Mouse (Mus musculus) lung, embryonic 16.5 days (tissue): ENCODE measurements at regions not wholly inside any gene's neighbourhood (a gene's known extent, or its start where the extent isn't known, plus 50 kb on each side); places are given as distances from the start of the nearest gene placed in this dataset.
A peak's percentile ranks its signal among the peaks of the same experiment; 100 is the strongest.

Experiments
- ATAC-seq: fragments of 200-750 bp; cut with Nextera tagmentation; 2 replicates; pipeline ENCODE4 v1.8.0; 2017; ENCODE audit warnings: low read depth, mild to moderate bottlenecking, moderate library complexity
- H3K27ac ChIP-seq: fragments of 300-500 bp; sonication (generic); 2 replicates; pipeline ENCODE4 v1.5.1; 2014; ENCODE audit warnings: mild to moderate bottlenecking, control low read depth, low read length
- H3K27me3 ChIP-seq: fragments of 300-500 bp; sonication (generic); 2 replicates; pipeline ENCODE4 v1.6.1; 2014; ENCODE audit warnings: low read depth, low read length, mixed read lengths; ENCODE audit not compliant: control insufficient read depth, insufficient read depth
- H3K36me3 ChIP-seq: fragments of 300-500 bp; sonication (generic); 2 replicates; pipeline ENCODE4 v1.6.1; 2014; ENCODE audit warnings: low read length; ENCODE audit not compliant: control insufficient read depth, insufficient read depth
- H3K4me1 ChIP-seq: fragments of 300-500 bp; sonication (generic); replicated peaks from 2 replicates; pipeline ENCODE4 v1.6.1; 2014; ENCODE audit warnings: low read length, mixed read lengths; ENCODE audit not compliant: control insufficient read depth, insufficient read depth
- H3K4me2 ChIP-seq: fragments of 300-500 bp; sonication (generic); 2 replicates; pipeline ENCODE4 v1.6.1; 2014; ENCODE audit warnings: low read depth, low read length, control low read depth
- H3K4me3 ChIP-seq: fragments of 300-500 bp; sonication (generic); 2 replicates; pipeline ENCODE4 v1.5.1; 2014; ENCODE audit warnings: mild to moderate bottlenecking, low read length, control low read depth
- H3K9ac ChIP-seq: fragments of 300-500 bp; sonication (generic); 2 replicates; pipeline ENCODE4 v1.6.1; 2014; ENCODE audit warnings: low read length, control low read depth
- H3K9me3 ChIP-seq: fragments of 300-500 bp; sonication (generic); 2 replicates; pipeline ENCODE4 v1.6.1; 2016; ENCODE audit warnings: low read length; ENCODE audit not compliant: control insufficient read depth
- WGBS: fragments of 180-500 bp; shearing (Covaris S2); extraction: QIAGEN DNeasy Blood & Tissue Kit; methylation state at CpG from one replicate; pipeline ENCODE4 v1.1.7; 2014; 5-methylcytosine and 5-hydroxymethylcytosine counted together

- Histone ChIP-seq H3K9me3 (no peaks in the 10 kb centered on the region), H3K4me3 (no peak overlapping the region), H3K9ac (no peak overlapping the region), H3K4me2 (no peak overlapping the region), H3K36me3 (no peaks in the 10 kb centered on the region), H3K27me3 (no peaks in the 10 kb centered on the region), H3K27ac (peak overlapping the region; percentile 76), H3K4me1 (no peaks in the 10 kb centered on the region; the same call in none of the 2 replicates)
- 47% methylated on average over 3 of the region's 3 CpGs for WGBS
- ATAC-seq: peak; percentile 92
Observed at GRCm38 (mm10) chr4:105996893-105997630, 207.4 kb downstream of the Gm12728 start.

GRCm38 (mm10) chr4:106002516-106002915 is 212.8 kb downstream of the Gm12728 start:
- no peak for ATAC-seq
- H3K4me1 ChIP-seq: no peaks in the 10 kb centered on the region; the same call in 1 of the 2 replicates
- 73% methylated on average over 3 of the region's 3 CpGs for WGBS

GRCm38 (mm10) chr4:106005936-106006335 is 216.3 kb downstream of the Gm12728 start:
- Histone ChIP-seq H3K36me3 (no peaks in the 10 kb centered on the region), H3K9me3 (no peaks in the 10 kb centered on the region), H3K4me3 (no peak overlapping the region), H3K27me3 (no peaks in the 10 kb centered on the region), H3K4me2 (no peak overlapping the region), H3K9ac (no peak overlapping the region), H3K27ac (no peak overlapping the region), H3K4me1 (no peaks in the 10 kb centered on the region)
- no peak for ATAC-seq
- WGBS: 55% methylated on average over 5 of the region's 5 CpGs

More at GRCm38 (mm10) chr4:106002516-106002915, 212.8 kb downstream of the Gm12728 start:
- H3K9ac ChIP-seq: no peak overlapping the region
- H3K4me3 ChIP-seq: no peak overlapping the region
- H3K27ac ChIP-seq: no peak overlapping the region
- no peak overlapping the region for H3K4me2 ChIP-seq
- H3K27me3 ChIP-seq: no peaks in the 10 kb centered on the region
- H3K36me3 ChIP-seq: no peaks in the 10 kb centered on the region
- no peaks in the 10 kb centered on the region for H3K9me3 ChIP-seq

GRCm38 (mm10) chr4:106007334-106008190 is 217.9 kb downstream of the Gm12728 start:
- Histone ChIP-seq H3K9ac (no peak overlapping the region), H3K4me3 (no peak overlapping the region), H3K36me3 (no peaks in the 10 kb centered on the region), H3K9me3 (no peaks in the 10 kb centered on the region), H3K27ac (no peak overlapping the region), H3K4me2 (no peak overlapping the region), H3K27me3 (no peaks in the 10 kb centered on the region), H3K4me1 (no peaks in the 10 kb centered on the region)
- ATAC-seq: 0 out of 2 replicates have a peak, but pooled peaks have one; percentile 38
- 57% methylated on average over 8 of the region's 8 CpGs for WGBS

- WGBS: 72% methylated on average over 6 of the region's 6 CpGs
- no peak for ATAC-seq
- Histone ChIP-seq H3K27ac (no peak overlapping the region), H3K36me3 (no peaks in the 10 kb centered on the region), H3K9ac (no peak overlapping the region), H3K4me2 (no peak overlapping the region), H3K4me3 (no peak overlapping the region), H3K27me3 (no peaks in the 10 kb centered on the region), H3K9me3 (no peaks in the 10 kb centered on the region), H3K4me1 (no peaks in the 10 kb centered on the region; the same call in 1 of the 2 replicates)
Observed at GRCm38 (mm10) chr4:106017065-106017646, 227.5 kb downstream of the Gm12728 start.

- no peak overlapping the region for H3K27ac ChIP-seq
- H3K4me2 ChIP-seq: no peak overlapping the region
- WGBS: 42% methylated on average over 4 of the region's 4 CpGs
- H3K4me1 ChIP-seq: no peaks in the 10 kb centered on the region; the same call in 1 of the 2 replicates
- no peaks in the 10 kb centered on the region for H3K9me3 ChIP-seq
- no peaks in the 10 kb centered on the region for H3K27me3 ChIP-seq
- ATAC-seq: no peak
- no peak overlapping the region for H3K4me3 ChIP-seq
- no peaks in the 10 kb centered on the region for H3K36me3 ChIP-seq
- no peak overlapping the region for H3K9ac ChIP-seq
Observed at GRCm38 (mm10) chr4:106018936-106019335, 229.3 kb downstream of the Gm12728 start.

- Histone ChIP-seq H3K4me1 (no peaks in the 10 kb centered on the region; the same call in 1 of the 2 replicates), H3K27me3 (no peaks in the 10 kb centered on the region), H3K9ac (no peak overlapping the region), H3K27ac (no peak overlapping the region), H3K4me3 (no peak overlapping the region), H3K36me3 (no peaks in the 10 kb centered on the region), H3K4me2 (no peak overlapping the region), H3K9me3 (no peaks in the 10 kb centered on the region)
- ATAC-seq: peak; percentile 84
- 19% methylated on average over 4 of the region's 4 CpGs for WGBS
Observed at GRCm38 (mm10) chr4:106020338-106020737, 230.7 kb downstream of the Gm12728 start.

- WGBS: 73% methylated on average over 1 of the region's 1 CpGs
- no peaks in the 10 kb centered on the region for H3K36me3 ChIP-seq
- ATAC-seq: no peak
Observed at GRCm38 (mm10) chr4:106024591-106024990, 234.9 kb downstream of the Gm12728 start.

More at GRCm38 (mm10) chr4:106024591-106024990, 234.9 kb downstream of the Gm12728 start:
- Histone ChIP-seq H3K9me3 (no peaks in the 10 kb centered on the region), H3K4me2 (no peak overlapping the region), H3K4me3 (no peak overlapping the region), H3K9ac (no peak overlapping the region), H3K27ac (no peak overlapping the region), H3K27me3 (no peaks in the 10 kb centered on the region), H3K4me1 (no peaks in the 10 kb centered on the region; the same call in 1 of the 2 replicates)
